Mouse (Mus musculus): ENCODE data around the gene C1qc.
A peak's percentile ranks its signal among the peaks of the same experiment; 100 is the strongest.

The C1qc gene

DNA sequence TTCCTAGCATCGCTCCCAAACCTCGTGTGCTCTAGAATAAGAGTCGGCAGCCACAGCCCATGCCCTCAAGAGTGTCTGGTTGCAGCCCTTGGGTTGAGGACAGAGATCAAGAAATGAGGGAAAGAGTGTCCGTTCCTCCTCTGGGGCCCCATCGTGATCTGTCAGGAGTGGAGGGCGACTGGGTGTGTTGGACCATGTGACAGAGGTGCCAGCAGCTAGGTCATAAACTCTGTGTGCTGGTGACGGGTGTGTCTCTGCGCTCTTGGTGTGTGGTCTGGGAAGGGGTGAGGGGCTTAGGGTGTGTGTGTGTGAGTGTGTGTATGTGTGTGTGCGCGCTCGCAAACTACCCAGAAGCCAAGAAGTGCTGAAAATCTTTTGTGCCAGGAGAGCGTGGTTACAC is 39.9 kb downstream of the C1qc start:
- no peak for DNase-seq (ENCODE audit: low read depth, low spot score)

DNA sequence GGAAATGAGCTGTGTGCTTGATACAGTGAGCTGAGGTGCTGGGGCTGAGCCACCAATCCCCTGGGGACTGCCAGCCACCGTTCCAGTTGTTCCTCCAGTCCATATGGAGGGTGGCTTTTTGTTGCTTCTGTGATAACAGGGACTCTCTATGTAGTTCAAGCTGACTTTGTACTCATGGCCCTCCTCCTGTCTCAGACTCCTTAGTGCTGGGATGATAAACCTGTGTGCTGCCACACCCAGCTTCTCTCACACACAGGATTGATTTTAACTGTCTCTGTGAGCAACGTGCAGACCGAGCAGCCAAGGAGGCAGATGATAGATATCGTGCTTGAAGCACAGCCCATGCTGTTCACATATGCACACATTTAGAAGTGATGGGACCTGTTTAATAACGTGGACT is 40.7 kb downstream of the C1qc start:
- DNase-seq (ENCODE audit: low read depth, low spot score): no peak

DNA sequence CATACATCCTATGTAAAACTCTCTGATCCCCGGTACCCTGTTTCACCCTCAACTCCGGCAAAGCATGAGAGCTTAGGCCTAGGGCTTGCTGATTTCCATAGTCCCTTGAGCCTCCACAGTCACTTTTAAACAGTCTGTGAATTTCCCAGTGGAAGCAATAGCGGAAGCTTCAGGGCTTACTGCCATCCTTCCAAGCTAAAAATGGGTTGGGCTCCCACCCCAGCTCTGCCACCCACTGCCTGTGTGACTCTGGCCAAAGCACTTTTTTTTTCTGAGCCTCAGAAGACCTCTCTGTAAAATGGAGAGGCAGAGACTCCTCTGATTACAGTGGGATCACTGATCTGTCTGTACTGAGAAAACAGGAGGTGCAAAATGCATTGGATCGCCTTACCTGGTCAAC is 44.3 kb downstream of the C1qc start:
- no peak for DNase-seq (ENCODE audit: low read depth, low spot score)

DNA sequence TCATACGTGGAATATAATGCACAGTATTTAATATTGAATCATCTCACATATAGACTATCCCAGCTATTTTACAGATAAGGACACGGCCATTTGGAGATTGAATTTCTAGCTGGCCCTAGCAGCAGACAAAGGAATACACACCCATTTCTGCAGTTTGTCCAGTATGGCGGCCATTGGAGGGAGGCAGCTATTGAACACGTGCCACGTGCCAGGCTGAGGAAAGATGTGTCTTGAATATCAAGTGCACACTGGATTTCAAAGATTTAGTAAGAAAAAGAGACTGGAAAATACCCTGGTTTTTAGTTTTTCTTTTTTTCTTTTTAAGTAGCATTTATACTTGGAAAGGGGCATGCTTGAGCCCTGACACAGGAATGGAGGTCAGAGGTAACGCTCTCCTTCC is 45.7 kb downstream of the C1qc start:
- DNase-seq (ENCODE audit: low read depth, low spot score): no peak

DNA sequence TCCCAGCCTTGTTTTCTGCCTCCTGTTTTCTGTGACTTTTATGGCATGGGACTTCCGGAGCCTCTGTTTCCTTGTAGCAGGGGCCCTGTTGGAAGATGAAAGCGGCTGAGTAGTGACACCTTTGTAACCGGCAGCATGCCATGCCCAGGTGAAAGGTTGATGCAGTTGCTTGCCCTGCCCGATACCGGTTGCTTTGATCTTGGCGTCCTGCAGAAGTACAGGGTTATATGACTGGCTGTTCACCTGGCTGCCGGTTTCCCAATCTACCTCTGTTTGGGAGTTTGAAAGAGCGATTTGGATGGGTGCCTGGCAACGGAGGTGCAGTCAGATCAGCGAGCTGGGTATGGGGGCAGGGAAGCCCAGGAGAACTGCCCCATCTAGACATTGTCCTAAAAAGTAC is 50.1 kb downstream of the C1qc start:
- no peak for DNase-seq (ENCODE audit: low read depth, low spot score)

DNA sequence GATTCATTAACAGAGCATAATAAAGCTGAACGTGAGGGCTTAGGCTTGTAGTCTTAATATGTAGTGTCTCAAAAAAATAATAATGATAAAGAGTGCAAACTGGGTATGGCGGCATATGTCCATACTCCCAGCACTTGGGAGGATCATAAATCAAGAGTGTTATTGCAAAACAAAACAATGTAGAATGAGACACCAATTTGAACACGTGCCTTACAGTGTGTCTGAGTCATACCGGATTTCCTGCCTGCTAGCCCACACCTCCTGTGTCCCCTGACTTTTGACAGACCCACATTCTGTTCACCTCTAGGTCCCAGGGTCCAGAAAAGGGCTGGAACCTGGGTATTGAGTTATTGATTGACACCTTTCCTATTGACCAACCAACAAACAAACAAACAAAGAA is 50.8 kb downstream of the C1qc start:
- DNase-seq (ENCODE audit: low read depth, low spot score): no peak

DNA sequence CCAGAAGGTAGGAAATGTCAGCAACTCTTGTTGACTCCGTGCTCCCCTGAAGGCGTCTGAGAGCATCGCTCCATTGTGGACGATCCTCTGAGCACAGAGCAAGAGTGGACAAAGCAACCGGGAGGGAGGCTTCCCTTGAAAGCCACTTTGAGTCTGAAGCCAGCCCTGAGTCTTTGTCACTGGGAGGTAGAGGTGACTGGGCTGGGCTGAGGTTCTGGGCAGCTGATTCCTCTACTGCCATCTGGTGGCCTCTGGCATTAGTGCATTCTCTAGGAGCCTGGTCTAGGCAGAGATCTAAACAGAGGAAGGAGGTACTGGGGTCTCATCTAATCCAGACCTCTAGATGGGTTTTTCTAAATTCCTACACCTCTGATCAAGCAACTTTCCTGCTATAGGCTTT is 51.8 kb downstream of the C1qc start:
- DNase-seq (ENCODE audit: low read depth, low spot score): peak; percentile 88

Data from ZHBTc4 (cell line).